Mouse (Mus musculus) gastrocnemius, postnatal 36 days (tissue): ENCODE data around the gene Zfhx3. TPM values are rescaled to one million over a fixed set of nuclear protein-coding genes. Genes with fewer than 3 reads are reported as not detected.

ENCODE experiments used
- DNase-seq, 2 experiments: peaks; one replicate each; pipeline ENCODE4 v3.0.0; 2022
- intact Hi-C: fragments of 180-260 bp; cut with DNase I; formaldehyde crosslinking; loops from one replicate; pipeline ENCODE4 v1.15.1; 2025
- total RNA-seq, 2 experiments: library from RNA; stranded (reverse); gene quantifications; 2 replicates each; pipeline ENCODE4 v1.2.3; 2021

Zfhx3 gene
- total RNA-seq, 2 experiments from 2014 or later, result 12.7 to 13.4 TPM

GRCm38 (mm10) chr8:108755400-108756325 is 813.2 kb downstream of the Zfhx3 start:
- intact Hi-C loops, result no loop called here
- peak in 1 of 2 experiments; percentile 34 for DNase-seq

GRCm38 (mm10) chr8:108759511-108760330 is 817.3 kb downstream of the Zfhx3 start:
- intact Hi-C loops, result no loop called here
- DNase-seq, result peak in 1 of 2 experiments; percentile 66

GRCm38 (mm10) chr8:108760745-108761144 is 818.3 kb downstream of the Zfhx3 start:
- intact Hi-C loops, result no loop called here
- DNase-seq, result no peak

GRCm38 (mm10) chr8:108762567-108762966 is 820.1 kb downstream of the Zfhx3 start:
- intact Hi-C loops, result no loop called here

GRCm38 (mm10) chr8:108764403-108765194 is 822.2 kb downstream of the Zfhx3 start:
- no peak for DNase-seq
- intact Hi-C loops, result no loop called here

More at GRCm38 (mm10) chr8:108762567-108762966, 820.1 kb downstream of the Zfhx3 start:
- no peak for DNase-seq

GRCm38 (mm10) chr8:108766102-108766501 is 823.7 kb downstream of the Zfhx3 start:
- intact Hi-C loops, result no loop called here
- no peak for DNase-seq

GRCm38 (mm10) chr8:108768051-108768450 is 825.6 kb downstream of the Zfhx3 start:
- intact Hi-C loops, result no loop called here
- no peak for DNase-seq

- DNase-seq, result no peak
- intact Hi-C loops, result no loop called here
Observed at GRCm38 (mm10) chr8:108770334-108770733, 827.9 kb downstream of the Zfhx3 start.

GRCm38 (mm10) chr8:108773436-108773835 is 831.0 kb downstream of the Zfhx3 start:
- no peak for DNase-seq
- intact Hi-C loops, result no loop called here

- intact Hi-C loops, result no loop called here
- no peak for DNase-seq
Observed at GRCm38 (mm10) chr8:108778063-108778462, 835.6 kb downstream of the Zfhx3 start.

- intact Hi-C loops, result no loop called here
- DNase-seq, result no peak
Observed at GRCm38 (mm10) chr8:108778551-108778950, 836.1 kb downstream of the Zfhx3 start.

GRCm38 (mm10) chr8:108780766-108781165 is 838.3 kb downstream of the Zfhx3 start:
- no peak for DNase-seq
- intact Hi-C loops, result no loop called here

- intact Hi-C loops, result no loop called here
- DNase-seq, result no peak
Observed at GRCm38 (mm10) chr8:108781192-108781591, 838.7 kb downstream of the Zfhx3 start.

GRCm38 (mm10) chr8:108783155-108783554 is 840.7 kb downstream of the Zfhx3 start:
- DNase-seq, result no peak
- intact Hi-C loops, result no loop called here

GRCm38 (mm10) chr8:108788156-108788761 is 845.8 kb downstream of the Zfhx3 start:
- intact Hi-C loops, result no loop called here

GRCm38 (mm10) chr8:108788762-108789157 is 846.3 kb downstream of the Zfhx3 start:
- intact Hi-C loops, result no loop called here
- DNase-seq, result no peak

More at GRCm38 (mm10) chr8:108788156-108788761, 845.8 kb downstream of the Zfhx3 start:
- no peak for DNase-seq

- intact Hi-C loops, result loop anchor here (5.0 kb wide), 1 partner anchor 122 kb away; no protein-coding TSS in a partner anchor
- DNase-seq, result peak in 1 of 2 experiments; percentile 48
Observed at GRCm38 (mm10) chr8:108790559-108791293, 848.3 kb downstream of the Zfhx3 start.

- intact Hi-C loops, result no loop called here
Observed at GRCm38 (mm10) chr8:108796076-108796475, 853.6 kb downstream of the Zfhx3 start.

GRCm38 (mm10) chr8:108796882-108797281 is 854.4 kb downstream of the Zfhx3 start:
- intact Hi-C loops, result no loop called here
- DNase-seq, result no peak

More at GRCm38 (mm10) chr8:108796076-108796475, 853.6 kb downstream of the Zfhx3 start:
- DNase-seq, result no peak
